Mouse (Mus musculus) heart, postnatal 36 days (tissue): Measurements from ENCODE around the gene Hirip3. TPM values are rescaled to one million over a fixed set of nuclear protein-coding genes. Genes with fewer than 3 reads are reported as not detected.

Experiments used
- DNase-seq, 2 experiments: peaks; one replicate each; pipeline ENCODE4 v3.0.0; 2021 to 2022
- intact Hi-C: fragments of 180-260 bp; cut with DNase I; formaldehyde crosslinking; loops from one replicate; pipeline ENCODE4 v1.15.1; 2025
- total RNA-seq, 2 experiments: library from RNA; stranded (reverse); gene quantifications; 2 replicates each; pipeline ENCODE4 v1.2.3; 2021

Gene Hirip3
- 1 to 10 TPM; 6.1 to 6.6 TPM for total RNA-seq

DNA sequence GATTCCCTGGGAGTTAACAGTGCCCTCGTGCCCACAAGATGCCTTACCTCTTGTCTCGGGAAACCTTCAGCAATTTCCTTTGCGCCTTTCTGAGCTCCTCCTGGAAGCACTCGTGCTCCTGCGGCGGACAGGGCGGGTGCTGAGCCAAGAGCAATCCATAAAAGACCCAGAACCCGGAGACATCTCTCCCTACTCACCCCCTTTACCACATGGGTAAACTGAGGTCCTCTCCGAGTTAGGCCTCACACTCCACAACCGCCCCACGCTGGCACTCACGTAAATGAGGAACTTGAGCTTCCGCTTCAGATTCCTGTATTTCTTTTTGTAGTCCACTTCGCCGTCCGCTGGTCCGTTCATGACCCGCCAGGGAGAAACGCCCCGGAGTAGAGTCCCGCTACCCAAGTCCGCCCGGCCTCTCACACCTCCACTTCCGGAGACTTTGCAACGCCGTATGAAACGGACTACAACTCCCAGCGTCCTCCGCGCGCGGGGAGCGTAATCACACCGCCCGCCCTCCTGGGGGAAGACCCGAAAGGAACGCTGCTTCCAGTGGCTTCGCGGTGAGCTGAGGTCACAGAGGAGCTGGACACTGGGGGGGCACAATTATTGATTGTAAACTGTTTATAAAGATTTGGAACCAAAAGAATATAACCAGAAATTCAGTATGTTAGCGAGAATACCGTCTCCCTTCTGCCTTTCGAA is at the start of gene Hirip3:
Gene Hirip3, plus strand, starts transcription at position 544 of the 702 bp plus-strand sequence.
- peak; percentile 93 to 96 for DNase-seq
- intact Hi-C loops, result loop anchor here (2.0 to 5.0 kb wide), 4 partner anchors 36 to 336 kb away; partner anchors contain the start of genes Cd2bp2 and Kctd13

- no peak for DNase-seq
- intact Hi-C loops, result no loop called here
Measured at GRCm38 (mm10) chr7:126815726-126816222, 46.0 kb upstream of the Hirip3 start.

DNA sequence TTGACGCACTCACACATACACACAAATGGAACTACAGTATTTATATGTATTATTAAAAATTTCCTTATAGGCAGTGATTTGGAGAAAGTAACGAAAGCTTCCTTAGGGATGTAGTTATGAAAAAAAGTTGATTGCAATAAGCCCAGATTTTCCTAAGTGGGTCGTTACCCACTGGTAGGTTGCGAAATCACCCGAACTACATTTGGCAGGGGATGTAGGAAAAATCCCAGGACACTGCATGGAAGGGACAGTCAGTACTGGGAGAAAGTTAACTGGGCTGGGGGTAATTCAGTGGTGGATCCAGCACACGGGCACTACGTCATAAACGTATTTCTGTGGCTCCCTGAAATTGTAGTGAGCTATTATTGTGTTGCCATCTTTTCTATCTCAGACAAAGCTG is 45.3 kb upstream of the Hirip3 start:
- intact Hi-C loops, result no loop called here
- no peak for DNase-seq

GRCm38 (mm10) chr7:126817595-126817994 is 44.2 kb upstream of the Hirip3 start:
- DNase-seq, result no peak
- intact Hi-C loops, result no loop called here

DNA sequence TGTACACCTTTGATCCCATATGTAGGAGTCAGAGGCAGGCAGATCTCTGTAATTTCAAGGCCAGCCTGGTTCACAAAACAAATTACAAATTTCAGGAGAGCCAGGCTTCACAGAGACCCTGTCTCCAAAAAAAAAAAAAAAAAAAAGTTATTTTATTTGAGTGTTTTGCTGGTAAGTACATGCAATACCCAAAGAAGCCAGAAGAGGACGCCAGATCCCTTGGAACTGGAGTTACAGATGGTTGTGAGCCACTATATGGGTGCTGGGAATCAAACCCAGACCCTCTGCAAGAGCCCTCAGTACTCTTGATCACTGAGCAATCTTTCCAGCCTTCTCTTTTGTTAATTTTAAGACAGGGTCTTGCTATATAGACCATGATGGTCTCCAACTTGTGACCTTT is 43.0 kb upstream of the Hirip3 start:
- intact Hi-C loops, result no loop called here
- DNase-seq, result no peak

- peak; percentile 86 to 88 for DNase-seq
- intact Hi-C loops, result loop anchor here (2.0 kb wide), 2 partner anchors 141 to 283 kb away; no protein-coding TSS in a partner anchor
Measured at GRCm38 (mm10) chr7:126821835-126822511, 39.8 kb upstream of the Hirip3 start.

DNA sequence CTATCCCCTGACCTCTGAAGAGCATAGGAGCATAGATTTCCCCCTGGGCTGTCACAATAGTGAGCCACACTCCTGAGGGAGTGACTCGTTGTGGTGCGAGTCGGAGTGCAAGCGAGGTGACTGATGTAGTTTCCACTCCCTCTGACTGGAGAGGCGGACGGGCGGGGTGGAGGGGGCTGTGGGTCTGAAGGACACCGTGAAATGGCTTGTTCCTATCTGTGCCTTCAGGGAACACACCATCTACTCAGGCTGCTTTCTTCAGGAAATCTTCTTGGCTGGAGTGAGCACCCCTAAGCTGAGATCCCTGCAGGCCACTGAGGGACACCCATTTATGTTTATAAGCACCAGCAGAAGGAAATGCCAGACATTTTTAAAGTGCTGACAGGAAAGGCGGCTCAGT is 39.0 kb upstream of the Hirip3 start:
- intact Hi-C loops, result loop anchor here (2.0 kb wide), 2 partner anchors 140 to 282 kb away; no protein-coding TSS in a partner anchor
- peak; percentile 25 to 29 for DNase-seq

DNA sequence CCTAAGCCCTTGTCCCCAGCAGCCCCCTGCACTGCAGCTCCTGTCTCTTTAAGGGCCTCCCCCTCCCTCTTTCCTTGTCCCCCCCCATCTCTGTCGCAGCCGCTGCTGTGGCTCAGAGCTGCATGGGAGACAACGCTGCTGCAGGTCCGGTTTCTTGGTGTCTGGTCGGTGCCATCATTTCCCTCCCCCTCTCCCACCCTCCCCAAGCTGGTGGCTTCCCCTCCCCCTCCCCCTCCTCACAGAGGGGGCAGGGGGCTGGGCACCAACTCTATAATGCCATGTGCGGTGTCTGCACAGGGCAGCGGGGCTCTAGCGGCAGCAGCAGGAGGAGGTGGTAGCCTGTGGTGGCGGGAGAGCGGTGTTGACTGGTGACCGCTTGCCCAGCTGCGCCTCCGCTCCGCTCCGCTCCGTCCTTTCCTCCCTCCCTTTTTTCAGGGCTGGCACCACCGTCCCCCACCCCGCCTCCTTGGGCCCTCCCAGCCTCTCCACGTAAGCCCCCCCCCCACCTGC is 38.5 kb upstream of the Hirip3 start:
- intact Hi-C loops, result loop anchor here (2.0 kb wide), 2 partner anchors 140 to 282 kb away; no protein-coding TSS in a partner anchor
- DNase-seq, result no peak

- intact Hi-C loops, result loop anchor here (2.0 kb wide), 2 partner anchors 139 to 281 kb away; no protein-coding TSS in a partner anchor
Measured at GRCm38 (mm10) chr7:126823940-126824339, 37.8 kb upstream of the Hirip3 start.

DNA sequence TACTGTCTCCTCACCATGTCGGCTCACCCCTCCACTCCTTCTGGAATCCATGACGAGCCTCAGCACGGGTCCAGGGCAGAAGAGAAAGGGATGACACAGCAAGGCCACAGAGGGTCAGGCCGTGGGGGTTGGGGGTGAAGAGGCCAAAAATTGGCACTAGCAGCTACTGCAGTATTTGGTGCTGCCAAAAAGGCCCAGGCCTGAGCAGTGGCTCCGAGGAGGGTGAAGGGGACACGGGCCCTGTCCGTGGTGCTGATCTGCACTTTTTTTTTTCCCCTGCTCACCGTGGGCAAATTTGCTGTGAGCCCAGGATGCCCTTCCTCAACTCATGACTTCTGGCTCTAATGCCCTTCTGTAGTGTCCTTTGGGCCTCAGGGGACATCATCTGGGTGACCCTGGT is 36.4 kb upstream of the Hirip3 start:
- intact Hi-C loops, result no loop called here
- no peak for DNase-seq

More at GRCm38 (mm10) chr7:126823940-126824339, 37.8 kb upstream of the Hirip3 start:
- no peak for DNase-seq

DNA sequence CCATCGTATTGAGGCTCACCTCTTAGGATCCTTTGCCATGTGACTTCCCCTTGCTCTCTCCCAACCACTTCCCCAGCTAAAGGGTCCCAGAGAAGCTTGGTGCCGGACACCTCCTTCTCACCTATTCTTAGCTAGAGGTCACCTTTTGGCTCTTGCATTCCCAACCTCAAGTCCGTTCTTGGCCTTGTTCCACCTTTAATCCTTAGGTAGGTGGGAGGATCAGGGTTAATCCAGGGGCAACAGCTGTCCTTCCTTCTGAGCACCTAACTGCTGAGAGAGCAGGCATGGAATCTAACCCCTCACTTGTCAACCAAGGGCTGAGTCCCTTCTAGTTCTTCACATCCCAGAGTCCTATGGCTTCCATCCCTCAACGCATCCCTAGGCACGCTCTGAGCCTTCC is 35.8 kb upstream of the Hirip3 start:
- DNase-seq, result no peak
- intact Hi-C loops, result no loop called here

DNA sequence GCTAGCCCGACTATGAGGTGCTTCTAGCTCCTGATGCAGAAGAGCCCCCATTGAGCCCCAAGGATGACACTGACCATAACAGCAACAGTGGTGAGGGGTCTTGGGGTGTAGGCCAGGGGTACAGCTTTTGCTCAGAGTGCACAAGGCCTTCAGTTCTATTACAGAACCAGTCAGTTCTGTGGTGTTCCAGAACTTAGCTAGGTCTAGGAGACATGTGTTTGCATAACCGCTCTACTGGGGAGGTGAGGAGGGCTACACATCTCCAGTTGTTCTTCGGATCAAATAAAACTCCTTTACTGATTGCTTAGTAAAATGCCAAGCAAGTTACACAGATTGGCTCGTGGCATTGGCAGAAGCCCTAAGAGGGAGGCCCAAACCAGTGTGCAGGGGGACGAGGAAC is 30.2 kb upstream of the Hirip3 start, which contains the start of gene 4930451I11Rik:
Gene 4930451I11Rik, minus strand, starts transcription at position 101 of the 400 bp plus-strand sequence.
- intact Hi-C loops, result loop anchor here (2.0 kb wide), 1 partner anchor 273 kb away; no protein-coding TSS in a partner anchor

DNA sequence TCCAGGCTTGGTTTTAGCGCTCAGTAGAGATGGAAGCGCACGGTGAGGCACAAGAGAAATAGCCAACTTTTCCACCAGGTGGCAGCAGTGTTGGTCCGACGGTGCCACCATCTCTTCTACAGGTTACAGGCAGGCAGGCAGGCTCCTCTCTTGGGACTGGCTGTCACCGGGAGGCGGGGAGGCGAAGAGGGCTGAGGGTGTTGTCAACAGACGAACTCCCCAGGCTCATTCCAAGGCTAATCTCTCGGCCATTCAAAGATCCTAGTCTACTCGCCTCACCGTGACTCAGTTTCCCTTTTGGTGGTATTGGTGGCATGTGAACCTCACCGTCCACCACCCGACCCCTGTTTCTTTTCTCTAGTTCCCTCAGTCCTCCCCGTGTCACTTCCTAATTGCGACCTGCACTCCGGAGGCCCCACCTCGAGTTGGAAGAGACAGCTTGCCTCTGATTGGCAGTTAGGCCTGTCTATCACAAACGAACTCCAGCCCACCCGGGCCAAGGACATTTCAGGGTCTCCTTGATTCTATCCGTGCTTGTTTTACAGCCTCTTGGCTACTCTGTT is 29.7 kb upstream of the Hirip3 start:
- intact Hi-C loops, result loop anchor here (1.0 to 2.0 kb wide), 2 partner anchors 55 to 278 kb away; no protein-coding TSS in a partner anchor
- peak; percentile 69 to 75 for DNase-seq

More for the DNA sequence above, 30.2 kb upstream of the Hirip3 start, which contains the start of gene 4930451I11Rik:
- DNase-seq, result no peak

DNA sequence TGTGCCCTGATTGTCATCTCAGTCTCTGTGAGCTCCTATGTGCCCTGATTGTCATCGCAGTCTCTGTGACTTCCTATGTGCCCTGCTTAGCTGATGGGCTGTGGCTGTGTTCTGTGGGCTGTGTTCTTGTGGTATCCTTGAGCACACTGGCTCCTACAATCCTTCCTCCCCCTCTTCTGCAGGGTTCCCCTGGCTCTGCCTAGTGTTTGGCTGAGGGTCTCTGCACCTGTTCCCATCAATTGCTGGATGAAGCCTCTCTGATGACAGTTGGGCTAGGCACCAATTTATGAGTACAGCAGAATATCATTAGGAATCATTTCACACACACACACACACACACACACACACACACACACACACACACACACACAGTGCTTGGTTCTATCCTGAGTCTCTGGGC is 28.5 kb upstream of the Hirip3 start:
- intact Hi-C loops, result loop anchor here (2.0 kb wide), 1 partner anchor 54 kb away; no protein-coding TSS in a partner anchor
- DNase-seq, result no peak

GRCm38 (mm10) chr7:126843276-126843675 is 18.5 kb upstream of the Hirip3 start:
- no peak for DNase-seq
- intact Hi-C loops, result no loop called here

GRCm38 (mm10) chr7:126845516-126845915 is 16.3 kb upstream of the Hirip3 start:
- intact Hi-C loops, result no loop called here
- no peak for DNase-seq

GRCm38 (mm10) chr7:126847116-126847420 is 14.7 kb upstream of the Hirip3 start, which contains the start of gene Doc2a:
Doc2a (plus strand) TSS chr7:126847416.
- intact Hi-C loops, result no loop called here
- no peak for DNase-seq

GRCm38 (mm10) chr7:126847421-126848398 is 14.1 kb upstream of the Hirip3 start:
- intact Hi-C loops, result no loop called here
- no peak for DNase-seq

DNA sequence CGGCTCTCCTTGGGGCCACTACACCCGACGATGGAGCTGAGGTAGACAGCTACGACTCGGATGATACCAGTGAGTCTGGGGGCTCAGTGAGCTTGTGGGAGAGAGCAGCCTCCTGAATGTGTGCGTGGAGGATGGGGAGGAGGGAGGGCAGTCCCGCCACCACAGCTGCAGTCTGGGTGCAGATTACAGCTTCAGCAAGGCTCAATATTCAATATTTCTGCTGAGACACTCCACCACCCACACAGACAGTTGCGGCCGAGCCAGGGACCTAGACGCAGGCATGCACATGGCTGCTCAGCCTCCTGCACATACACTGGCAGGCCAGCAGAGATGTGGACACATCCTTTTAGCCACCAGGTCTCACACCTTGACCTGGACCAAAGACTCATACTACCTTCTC is 13.0 kb upstream of the Hirip3 start:
- intact Hi-C loops, result no loop called here
- no peak for DNase-seq
